Mouse (Mus musculus) olfactory bulb, adult 2 months (tissue): ENCODE results near the gene Frmd8. TPM values are rescaled to one million over a fixed set of nuclear protein-coding genes. Genes with fewer than 3 reads are reported as not detected.

Experiments
- H3K27ac ChIP-seq: fragments of 200-500 bp; 2 replicates; pipeline ENCODE4 v1.5.1; 2012; ENCODE audit warnings: low read depth, low read length; ENCODE audit not compliant: insufficient read depth
- H3K4me1 ChIP-seq: fragments of 200-500 bp; 2 replicates; pipeline ENCODE4 v1.6.1; 2012; ENCODE audit warnings: low read length; ENCODE audit not compliant: control insufficient read depth, insufficient read depth
- H3K4me3 ChIP-seq: fragments of 200-500 bp; 2 replicates; pipeline ENCODE4 v1.5.1; 2012; ENCODE audit warnings: mild to moderate bottlenecking, low read depth, low read length, moderate library complexity; ENCODE audit not compliant: insufficient read depth
- CTCF ChIP-seq: fragments of 200-500 bp; IDR thresholded peaks from 2 replicates; pipeline ENCODE4 v1.5.1; 2012; ENCODE audit warnings: low read depth, mild to moderate bottlenecking, low read length, moderate library complexity; ENCODE audit not compliant: insufficient read depth
- POLR2A ChIP-seq: fragments of 200-500 bp; IDR thresholded peaks from 2 replicates; pipeline ENCODE4 v1.6.1; 2012; ENCODE audit warnings: mild to moderate bottlenecking, low read depth, low read length, moderate library complexity; ENCODE audit not compliant: insufficient read depth
- WGBS: fragments of 180-500 bp; shearing (Covaris S2); methylation state at CpG from one replicate; pipeline ENCODE4 v1.1.7; 2018; 5-methylcytosine and 5-hydroxymethylcytosine counted together
- polyA plus RNA-seq: library from polyadenylated mRNA; stranded (reverse); fragments of >200 nt; gene quantifications from 2 replicates; pipeline ENCODE4 v1.2.4, GENCODE M21; 2012; ENCODE audit warnings: low replicate concordance; ENCODE audit not compliant: missing spikeins, insufficient read depth, insufficient read length

The Frmd8 gene
- polyA plus RNA-seq, 1 experiment, result not detected

- no peak for TF ChIP-seq POLR2A
- TF ChIP-seq CTCF, result no peak
- WGBS, result 87% methylated on average over 8 of the region's 8 CpGs
- H3K4me3 ChIP-seq, result no peak overlapping the region
- H3K4me1 ChIP-seq, result peaks cover 5% of the 10 kb centered on the region
- H3K27ac ChIP-seq, result no peak overlapping the region
These were observed 37.5 kb downstream of the Frmd8 start for GRCm38 (mm10) chr19:5837606-5838005.

- H3K27ac ChIP-seq, result no peak overlapping the region
- 76% methylated on average over 10 of the region's 10 CpGs for WGBS
- H3K4me1 ChIP-seq, result peaks cover 5% of the 10 kb centered on the region
- TF ChIP-seq POLR2A, result no peak
- TF ChIP-seq CTCF, result no peak
- no peak overlapping the region for H3K4me3 ChIP-seq
These were observed 38.0 kb downstream of the Frmd8 start for GRCm38 (mm10) chr19:5836941-5837572.

GRCm38 (mm10) chr19:5835922-5836430, 39.1 kb downstream of the Frmd8 start:
- Histone ChIP-seq H3K4me3 (no peak overlapping the region), H3K4me1 (peaks cover 3% of the 10 kb centered on the region; the same call in 1 of the 2 replicates), H3K27ac (no peak overlapping the region)
- 82% methylated on average over 8 of the region's 8 CpGs for WGBS
- TF ChIP-seq CTCF (no peak), POLR2A (no peak)

DNA sequence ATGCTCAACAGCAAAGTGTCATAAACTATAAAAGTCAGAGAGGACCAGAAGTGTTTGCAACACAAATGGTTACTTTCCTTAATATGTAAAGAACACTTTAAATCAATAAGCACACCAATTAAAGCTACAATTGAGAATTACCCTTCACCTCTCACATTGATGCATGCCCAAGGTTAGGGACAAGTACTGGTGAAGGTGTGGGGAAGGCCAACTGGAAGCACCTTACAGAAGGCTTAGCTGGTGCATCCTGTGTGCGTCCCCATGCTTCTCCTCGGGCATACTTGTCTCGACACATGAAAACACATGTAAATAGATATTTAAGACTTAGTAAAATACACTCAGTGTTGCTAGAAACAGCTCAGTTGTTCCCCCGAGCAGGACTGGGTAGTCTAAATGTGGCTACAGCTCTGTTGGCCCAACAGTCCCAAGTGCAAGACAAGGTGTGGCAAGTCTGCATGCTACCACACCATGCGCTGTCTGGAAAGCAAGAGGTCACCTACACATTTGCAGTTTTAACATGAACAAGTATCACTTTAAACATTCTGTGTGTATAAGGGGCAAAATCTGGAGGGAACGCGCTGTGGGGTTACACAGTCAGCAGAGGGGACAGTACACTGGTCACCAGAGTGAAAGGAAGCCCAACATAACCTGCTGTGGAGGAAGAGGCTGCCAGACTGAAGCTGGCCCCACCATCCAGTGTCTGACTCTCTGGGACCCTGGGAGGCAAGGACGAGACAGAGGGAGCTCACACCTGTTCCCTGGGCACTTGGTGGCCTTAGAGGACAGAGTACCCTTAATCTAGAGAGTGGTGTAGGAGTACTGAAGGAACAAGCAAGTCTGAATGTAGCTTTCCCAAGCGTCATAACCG, 39.8 kb downstream of the Frmd8 start:
- TF ChIP-seq POLR2A, result no peak
- TF ChIP-seq CTCF, result no peak
- 95% methylated on average over 10 of the region's 10 CpGs for WGBS
- no peak overlapping the region for H3K27ac ChIP-seq

DNA sequence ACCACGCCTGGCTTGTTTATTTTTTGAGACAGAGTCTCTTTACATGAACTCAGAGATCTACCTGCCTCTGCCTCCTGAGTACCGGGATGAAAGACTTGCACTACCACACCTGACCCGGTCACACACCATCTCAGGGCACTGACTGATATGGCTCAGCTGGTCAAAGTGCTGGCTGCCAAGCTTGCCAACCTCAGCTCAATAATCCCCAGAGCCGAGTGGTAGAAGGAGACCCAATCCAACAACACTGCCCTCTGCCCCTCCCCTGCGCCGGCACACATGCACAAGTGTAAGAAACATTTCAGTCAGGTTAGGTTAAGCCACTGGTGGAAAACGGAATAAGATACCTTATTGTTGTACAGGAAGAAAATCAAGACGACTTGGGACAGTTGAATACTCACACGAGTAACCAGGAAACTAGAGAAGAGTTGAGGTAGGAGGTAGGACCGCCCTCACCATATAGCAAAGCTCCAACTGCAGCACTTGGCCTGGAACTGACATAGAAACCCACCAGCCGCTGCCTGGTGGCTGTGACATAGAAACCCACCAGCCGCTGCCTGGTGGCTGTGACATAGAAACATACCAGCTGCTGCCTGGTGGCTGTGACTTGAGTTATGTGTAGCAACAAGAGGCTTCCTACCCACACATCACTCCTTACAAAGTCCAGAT, 40.7 kb downstream of the Frmd8 start:
- no peak overlapping the region for H3K4me3 ChIP-seq
- H3K27ac ChIP-seq, result no peak overlapping the region
- H3K4me1 ChIP-seq, result no peaks in the 10 kb centered on the region
- 92% methylated on average over 12 of the region's 12 CpGs for WGBS
- TF ChIP-seq POLR2A (no peak), CTCF (no peak)

More for the DNA sequence above, 39.8 kb downstream of the Frmd8 start:
- Histone ChIP-seq H3K4me1 (no peaks in the 10 kb centered on the region), H3K4me3 (no peak overlapping the region)

GRCm38 (mm10) chr19:5833287-5834100, 41.6 kb downstream of the Frmd8 start:
- no peak overlapping the region for H3K27ac ChIP-seq
- no peaks in the 10 kb centered on the region for H3K4me1 ChIP-seq
- TF ChIP-seq POLR2A (no peak), CTCF (no peak)
- 88% methylated on average over 10 of the region's 10 CpGs for WGBS
- H3K4me3 ChIP-seq, result no peak overlapping the region

DNA sequence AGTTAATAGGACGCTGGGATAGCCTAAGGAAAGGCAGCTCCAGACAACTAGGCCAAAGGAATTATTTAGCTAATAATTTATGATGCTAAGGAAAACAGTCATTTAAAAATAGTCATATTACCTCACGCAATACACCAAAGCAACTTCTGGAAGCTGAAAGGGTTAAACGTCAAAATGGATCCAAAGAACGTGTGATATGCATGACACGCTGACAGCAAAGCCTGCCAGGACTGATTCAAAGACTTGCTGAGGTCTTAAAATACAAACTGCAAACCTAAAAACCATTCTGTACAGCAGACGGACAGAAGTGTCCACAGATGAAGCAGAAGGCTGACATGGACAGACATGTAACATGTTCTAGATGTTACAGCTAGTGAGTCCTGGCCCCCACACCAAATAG, 42.7 kb downstream of the Frmd8 start:
- no peak overlapping the region for H3K4me3 ChIP-seq
- H3K4me1 ChIP-seq, result 0 out of 2 replicates have a peak, but pooled peaks cover 2% of the 10 kb centered on the region
- TF ChIP-seq POLR2A (no peak), CTCF (no peak)
- no peak overlapping the region for H3K27ac ChIP-seq
- WGBS, result 86% methylated on average over 6 of the region's 6 CpGs

- 92% methylated on average over 4 of the region's 4 CpGs for WGBS
- Histone ChIP-seq H3K4me3 (no peak overlapping the region), H3K4me1 (0 out of 2 replicates have a peak, but pooled peaks cover 2% of the 10 kb centered on the region), H3K27ac (no peak overlapping the region)
- TF ChIP-seq CTCF (no peak), POLR2A (no peak)
These were observed 43.1 kb downstream of the Frmd8 start for GRCm38 (mm10) chr19:5831958-5832320.
